Mouse (Mus musculus): ENCODE results near the gene C1qtnf9.

DNA sequence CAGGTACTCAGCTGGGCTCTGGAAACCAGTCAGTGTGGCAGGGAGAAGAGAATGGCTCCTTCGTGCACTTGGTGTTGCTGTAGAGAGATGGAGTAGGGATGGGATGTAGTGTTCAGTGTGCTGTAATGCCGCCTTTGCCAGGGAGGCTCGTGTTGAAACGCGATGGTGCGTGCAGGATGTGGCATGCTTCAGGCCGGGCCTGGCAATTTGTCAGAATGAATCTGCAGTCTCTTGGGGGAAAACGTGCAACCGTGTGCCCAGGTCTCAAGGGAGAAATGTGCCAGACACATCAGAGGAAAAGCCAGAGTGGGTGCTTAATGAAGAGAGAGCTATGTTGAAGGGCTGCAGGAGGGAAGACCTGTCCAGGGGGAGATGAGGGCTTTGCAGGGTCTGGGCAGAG lies 37.0 kb downstream of the C1qtnf9 start:
- TF ChIP-seq CTCF (IDR thresholded peaks at IDR 0.05; ENCODE audit: low read depth) (no peak), EP300 (optimal IDR thresholded peaks at IDR 0.05) (no peak)

Measured in stomach, postnatal 0 days (tissue).